Mouse (Mus musculus) kidney, postnatal 0 days (tissue): ENCODE data around the gene Mllt10. TPM values are rescaled to one million over a fixed set of nuclear protein-coding genes. Genes with fewer than 3 reads are reported as not detected.

Experiments
- ATAC-seq: fragments of 200-750 bp; cut with Nextera tagmentation; replicated peaks from 2 replicates; pipeline ENCODE4 v1.8.0; 2017; ENCODE audit warnings: low read depth, moderate number of reproducible peaks, moderate TSS enrichment, moderate library complexity; ENCODE audit not compliant: low FRiP score
- DNase-seq: peaks from one replicate; pipeline ENCODE4 v3.0.0-alpha.2; 2016; ENCODE audit warnings: low spot score
- H3K27ac ChIP-seq: fragments of 300-500 bp; sonication (generic); 2 replicates; pipeline ENCODE4 v1.5.1; 2014; ENCODE audit warnings: mild to moderate bottlenecking
- H3K27me3 ChIP-seq: fragments of 300-500 bp; sonication (generic); 2 replicates; pipeline ENCODE4 v1.6.1; 2014; ENCODE audit warnings: low read length, mixed read lengths; ENCODE audit not compliant: insufficient read depth
- H3K36me3 ChIP-seq: fragments of 300-500 bp; sonication (generic); 2 replicates; pipeline ENCODE4 v1.6.1; 2014; ENCODE audit warnings: low read length, mixed read lengths; ENCODE audit not compliant: insufficient read depth
- H3K4me1 ChIP-seq: fragments of 300-500 bp; sonication (generic); replicated peaks from 2 replicates; pipeline ENCODE4 v1.6.1; 2014; ENCODE audit warnings: antibody characterized with exemption, low read length, mixed read lengths; ENCODE audit not compliant: insufficient read depth
- H3K4me2 ChIP-seq: fragments of 300-500 bp; sonication (generic); 2 replicates; pipeline ENCODE4 v1.6.1; 2014; ENCODE audit warnings: mild to moderate bottlenecking, low read length, moderate library complexity, mixed read lengths
- H3K4me3 ChIP-seq: fragments of 300-500 bp; sonication (generic); replicated peaks from 2 replicates; pipeline ENCODE4 v1.5.1; 2014; ENCODE audit warnings: low read depth, low read length
- H3K9ac ChIP-seq: fragments of 300-500 bp; sonication (generic); 2 replicates; pipeline ENCODE4 v1.6.1; 2014; ENCODE audit warnings: low read depth, low read length
- H3K9me3 ChIP-seq: fragments of 300-500 bp; sonication (generic); replicated peaks from 2 replicates; pipeline ENCODE4 v1.6.1; 2016; ENCODE audit warnings: low read length, inconsistent platforms, mixed read lengths
- CTCF ChIP-seq: IDR thresholded peaks from 2 replicates; pipeline ENCODE4 v1.5.1; 2016; ENCODE audit warnings: antibody characterized with exemption, low read depth, mild to moderate bottlenecking, moderate library complexity
- WGBS: fragments of 180-500 bp; shearing (Covaris S2); extraction: QIAGEN DNeasy Blood & Tissue Kit; methylation state at CpG from one replicate; pipeline ENCODE4 v1.1.7; 2014; 5-methylcytosine and 5-hydroxymethylcytosine counted together
- microRNA-seq: library from miRNA; unstranded; fragments of <30 nt; microRNA quantifications from one replicate; pipeline ENCODE4, GENCODE M21; 2016
- polyA plus RNA-seq: library from polyadenylated mRNA; unstranded; fragments of >200 nt; fragmentation: Nextera tagmentation; extraction: Ambion mirVana; gene quantifications from 2 replicates; pipeline ENCODE4 v1.2.1, GENCODE M21; 2015

The Mllt10 gene
- polyA plus RNA-seq, 1 experiment from 2014 or later = 48.9 TPM

GRCm38 (mm10) chr2:18249224-18249623 lies 194.2 kb downstream of the Mllt10 start:
- no peaks in the 10 kb centered on the region for H3K4me1 ChIP-seq
- 83% methylated on average over 3 of the region's 3 CpGs for WGBS
- no peaks in the 10 kb centered on the region for H3K27me3 ChIP-seq
- no peak overlapping the region for H3K4me2 ChIP-seq
- H3K4me3 ChIP-seq = no peak overlapping the region
- ATAC-seq (no peak), DNase-seq (no peak)
- no peaks in the 10 kb centered on the region for H3K9me3 ChIP-seq
- H3K9ac ChIP-seq = no peak overlapping the region
- H3K27ac ChIP-seq = no peak overlapping the region
- H3K36me3 ChIP-seq = peaks cover 11% of the 10 kb centered on the region; the same call in 1 of the 2 replicates
- no peak for TF ChIP-seq CTCF

Small RNA genes within 50 kb of the gene (microRNA-seq; reads per million reads assigned to microRNA genes)
- not detected for gene Gm23638
- gene Mir7655 = 2.4 reads per million, percentile 4 among the genes with 10 or more reads in this experiment

Other genes with a start within 250 kb of the Mllt10 start
- gene H2al2a, start 58.3 kb upstream of the Mllt10 start, polyA plus RNA-seq = not detected in 2 replicates
- 14.9 and 17.9 TPM in 2 replicates for gene A930004D18Rik, start 17.5 kb upstream of the Mllt10 start, polyA plus RNA-seq
- gene Skida1, start 6.2 kb upstream of the Mllt10 start, polyA plus RNA-seq = 7.7 and 7.8 TPM in 2 replicates